Mouse (Mus musculus) right cerebral cortex, adult 18-20 months (tissue): ENCODE data around the gene Fto.

Experiments
- DNase-seq: peaks from one replicate; pipeline ENCODE4 v3.0.0; 2022; ENCODE audit warnings: mixed read lengths

Gene Fto

GRCm38 (mm10) chr8:91706533-91706932 lies 393.2 kb downstream of the Fto start:
- no peak for DNase-seq

- DNase-seq = no peak
Measured at GRCm38 (mm10) chr8:91708661-91709060, 395.3 kb downstream of the Fto start.

GRCm38 (mm10) chr8:91709768-91710167 lies 396.4 kb downstream of the Fto start:
- no peak for DNase-seq

GRCm38 (mm10) chr8:91711202-91711601 lies 397.9 kb downstream of the Fto start:
- DNase-seq = no peak

GRCm38 (mm10) chr8:91711981-91712598 lies 398.8 kb downstream of the Fto start:
- no peak for DNase-seq

GRCm38 (mm10) chr8:91712731-91713569 lies 399.6 kb downstream of the Fto start:
- DNase-seq = no peak

DNA sequence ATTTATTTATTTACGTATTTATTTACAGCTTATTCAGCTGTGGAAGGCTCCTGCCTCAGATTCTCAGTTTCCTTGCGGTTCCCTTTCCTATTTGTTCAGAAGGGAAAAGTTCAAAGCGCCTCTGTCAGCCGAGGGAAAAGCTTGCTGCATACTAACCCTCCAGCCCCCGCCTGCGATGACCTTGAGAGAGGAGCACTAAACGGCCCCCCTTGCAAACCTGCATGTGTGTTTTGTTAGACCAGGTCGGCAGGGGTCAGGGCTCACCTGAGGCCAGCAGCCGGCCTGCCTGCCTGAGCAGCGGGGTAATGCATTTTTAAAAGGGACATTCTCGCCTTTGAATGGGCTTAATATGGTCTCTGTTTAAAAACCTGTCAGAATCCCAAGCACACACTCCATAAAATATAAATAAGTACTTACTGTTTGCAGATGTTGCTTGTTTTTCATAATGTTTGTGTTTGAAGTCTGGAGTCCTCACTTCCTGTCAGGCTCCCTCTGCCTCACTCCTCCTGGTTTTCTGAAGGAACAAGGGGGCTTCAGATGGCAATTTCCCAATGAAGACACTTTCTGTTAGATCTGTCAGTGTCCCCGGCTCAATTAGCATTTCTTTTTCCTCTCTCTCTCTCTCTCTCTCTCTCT lies 400.5 kb downstream of the Fto start:
- no peak for DNase-seq

- no peak for DNase-seq
Measured at GRCm38 (mm10) chr8:91714733-91715132, 401.4 kb downstream of the Fto start.

- DNase-seq = no peak
Measured at GRCm38 (mm10) chr8:91715387-91716085, 402.2 kb downstream of the Fto start.
